Mouse (Mus musculus): ENCODE results near the gene Selenom. TPM values are rescaled to one million over a fixed set of nuclear protein-coding genes. Genes with fewer than 3 reads are reported as not detected.

Gene Selenom
- polyA plus RNA-seq, 1 experiment from 2014 or later = 79.4 TPM

DNA sequence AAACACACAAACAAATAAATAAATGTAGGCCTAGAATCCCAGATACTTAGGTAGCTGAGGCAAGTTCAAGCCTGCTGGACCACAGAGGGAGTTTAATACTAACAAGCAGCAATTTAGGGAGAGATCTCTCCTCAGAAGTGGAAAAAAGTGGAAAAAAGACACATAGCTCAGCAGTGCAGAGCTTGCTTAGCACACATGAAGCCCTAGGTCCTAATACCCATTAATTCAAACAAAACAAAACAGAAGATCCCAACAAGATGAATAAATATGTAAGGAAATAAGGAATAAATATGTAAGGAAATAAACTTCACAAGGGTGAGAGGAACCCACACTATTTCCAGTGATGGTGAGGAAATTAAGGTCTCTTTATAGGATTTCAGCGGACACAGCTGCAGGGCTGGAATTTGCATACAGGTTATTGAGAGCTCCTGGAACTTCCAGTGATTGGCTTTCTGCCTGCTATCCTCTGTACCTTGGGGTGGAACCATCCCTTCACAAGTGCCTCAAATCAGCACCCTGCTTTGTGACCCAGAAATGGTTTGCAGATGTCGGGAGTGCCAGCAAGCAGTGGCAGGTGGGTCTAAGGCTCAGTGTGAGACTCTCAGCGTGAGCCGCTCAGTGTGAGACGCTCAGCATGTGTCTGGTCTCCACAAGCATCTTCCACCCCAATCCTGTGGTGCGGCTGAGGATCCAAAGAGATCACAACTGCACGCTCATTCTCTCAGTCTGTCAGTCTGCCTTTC is 9.5 kb downstream of the Selenom start:
- ATAC-seq (ENCODE audit: insufficient number of reproducible peaks, insufficient read depth, low FRiP score, low TSS enrichment, low read depth) = no peak
- Histone ChIP-seq H3K27ac (no peak overlapping the region), H3K36me3 (peaks cover 99% of the 10 kb centered on the region), H3K4me3 (replicated peaks) (no peak overlapping the region), H3K9me3 (no peaks in the 10 kb centered on the region), H3K4me2 (no peak overlapping the region), H3K27me3 (no peaks in the 10 kb centered on the region), H3K9ac (replicated peaks) (no peak overlapping the region), H3K4me1 (replicated peaks) (no peaks in the 10 kb centered on the region)
- 85% methylated on average over 7 of the region's 7 CpGs for WGBS

DNA sequence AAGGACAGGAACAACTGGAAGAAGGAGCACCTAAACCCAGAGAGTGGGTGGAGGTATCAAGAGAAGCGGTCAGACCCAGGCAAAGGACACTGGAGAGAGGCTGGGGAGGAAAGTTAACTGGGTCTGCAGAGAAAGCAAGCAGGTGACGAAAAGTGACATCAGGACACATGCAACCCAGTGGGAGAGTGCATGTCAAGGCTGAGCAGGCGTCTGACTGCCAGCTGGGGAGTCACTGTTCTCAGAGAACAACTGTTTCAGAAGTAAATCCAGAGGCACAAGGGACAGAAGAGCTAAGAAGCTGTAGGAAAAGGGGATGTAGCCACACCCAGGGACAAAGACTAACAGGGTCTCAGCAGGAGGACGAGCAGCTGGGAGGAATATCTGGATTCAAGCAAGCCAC is 11.1 kb downstream of the Selenom start:
- ATAC-seq (ENCODE audit: insufficient number of reproducible peaks, insufficient read depth, low FRiP score, low TSS enrichment, low read depth) = no peak
- Histone ChIP-seq H3K4me3 (replicated peaks) (no peak overlapping the region), H3K36me3 (peaks cover 99% of the 10 kb centered on the region), H3K4me1 (replicated peaks) (no peaks in the 10 kb centered on the region), H3K27ac (no peak overlapping the region), H3K27me3 (no peaks in the 10 kb centered on the region), H3K9ac (replicated peaks) (no peak overlapping the region), H3K4me2 (no peak overlapping the region), H3K9me3 (no peaks in the 10 kb centered on the region)
- 82% methylated on average over 4 of the region's 4 CpGs for WGBS

DNA sequence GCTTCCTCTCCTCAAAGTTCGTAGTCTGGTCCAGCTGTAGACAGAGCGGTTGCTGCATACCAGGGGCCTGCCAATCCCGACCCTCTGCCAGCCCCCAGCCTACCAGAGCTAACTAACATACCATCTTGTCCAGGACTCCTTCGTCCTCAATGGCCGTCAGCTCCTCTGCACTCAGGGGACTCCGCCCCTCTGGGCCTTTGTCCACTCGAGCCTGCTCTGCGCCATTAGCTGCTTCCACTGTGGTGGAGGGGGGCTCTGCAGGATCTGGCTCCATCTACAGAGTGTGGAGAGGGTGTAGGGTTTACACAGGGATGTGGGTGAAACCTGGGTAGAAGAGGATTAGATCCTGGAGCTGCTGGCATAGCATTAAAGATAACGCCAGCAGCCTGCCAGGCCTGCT is 11.7 kb downstream of the Selenom start:
- H3K36me3 ChIP-seq = peaks cover 99% of the 10 kb centered on the region
- no peak for ATAC-seq (ENCODE audit: insufficient number of reproducible peaks, insufficient read depth, low FRiP score, low TSS enrichment, low read depth)
- no peak overlapping the region for H3K4me3 ChIP-seq (replicated peaks)
- no peak overlapping the region for H3K27ac ChIP-seq
- H3K4me2 ChIP-seq = no peak overlapping the region
- no peak overlapping the region for H3K9ac ChIP-seq (replicated peaks)
- H3K9me3 ChIP-seq = no peaks in the 10 kb centered on the region
- 82% methylated on average over 9 of the region's 9 CpGs for WGBS
- H3K4me1 ChIP-seq (replicated peaks) = no peaks in the 10 kb centered on the region
- no peaks in the 10 kb centered on the region for H3K27me3 ChIP-seq

DNA sequence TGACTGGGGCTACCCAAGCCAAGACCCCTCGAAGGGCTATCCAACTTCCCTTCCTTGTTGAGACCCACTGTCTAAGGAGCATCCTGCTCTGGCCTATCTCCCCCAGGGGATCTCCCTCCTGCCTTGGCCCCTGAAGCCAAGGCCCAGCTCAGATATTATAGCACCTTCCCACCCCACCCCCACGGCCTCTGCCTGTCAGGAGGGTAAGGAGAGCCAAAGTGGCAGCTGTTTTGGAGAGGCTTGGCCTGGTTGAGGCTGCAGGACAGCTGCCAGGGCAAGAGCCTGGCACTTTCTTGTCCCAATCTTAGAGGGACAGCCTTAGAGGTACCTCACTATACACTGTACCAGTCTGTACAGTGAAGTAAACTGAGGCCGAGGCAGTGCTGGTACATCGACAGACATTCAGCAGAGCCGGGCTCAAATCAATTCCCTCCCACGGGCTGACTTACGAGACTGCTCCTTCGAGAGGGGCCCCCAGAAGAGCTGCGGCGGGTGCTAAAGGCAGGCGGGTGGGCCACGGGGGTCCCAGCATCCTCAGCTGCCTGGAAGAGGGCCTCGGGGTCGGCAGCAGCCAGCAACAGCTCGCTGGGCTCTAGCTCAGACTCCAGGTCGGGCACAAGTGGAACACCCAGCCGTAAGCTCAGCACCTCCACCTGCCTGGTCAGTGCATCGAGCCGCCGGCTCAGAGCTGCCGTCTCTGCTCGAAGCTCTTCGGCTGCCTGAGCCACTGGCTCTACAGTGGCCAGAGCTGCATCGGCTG is 12.7 kb downstream of the Selenom start:
- Histone ChIP-seq H3K4me1 (replicated peaks) (no peaks in the 10 kb centered on the region), H3K27ac (no peak overlapping the region), H3K4me3 (replicated peaks) (no peak overlapping the region), H3K9ac (replicated peaks) (no peak overlapping the region), H3K27me3 (no peaks in the 10 kb centered on the region), H3K36me3 (peaks cover 99% of the 10 kb centered on the region), H3K9me3 (no peaks in the 10 kb centered on the region), H3K4me2 (no peak overlapping the region)
- ATAC-seq (ENCODE audit: insufficient number of reproducible peaks, insufficient read depth, low FRiP score, low TSS enrichment, low read depth) = no peak
- 89% methylated on average over 24 of the region's 24 CpGs for WGBS

DNA sequence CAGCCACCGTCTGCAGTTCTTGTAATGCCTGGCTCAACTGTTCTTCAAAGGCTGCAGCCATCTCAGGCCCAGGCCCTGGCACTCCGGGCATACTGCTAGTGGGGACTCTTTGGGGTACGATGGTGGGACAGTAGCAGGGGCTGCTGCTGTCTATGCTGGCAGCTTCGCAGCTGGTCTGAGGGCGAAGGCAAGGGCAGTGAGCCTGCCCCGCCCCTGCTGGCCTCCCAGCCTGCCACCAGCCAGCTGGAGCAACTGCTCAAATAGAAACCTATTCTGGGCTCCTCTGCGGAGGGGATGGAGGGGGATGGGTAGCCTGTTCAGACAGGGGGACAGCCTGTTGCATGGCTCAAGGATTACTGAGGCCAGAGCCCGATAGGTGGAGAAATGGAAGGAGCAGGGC is 13.3 kb downstream of the Selenom start:
- H3K27ac ChIP-seq = no peak overlapping the region
- peaks cover 99% of the 10 kb centered on the region for H3K36me3 ChIP-seq
- no peaks in the 10 kb centered on the region for H3K4me1 ChIP-seq (replicated peaks)
- no peaks in the 10 kb centered on the region for H3K27me3 ChIP-seq
- 89% methylated on average over 8 of the region's 8 CpGs for WGBS
- no peak overlapping the region for H3K4me3 ChIP-seq (replicated peaks)
- ATAC-seq (ENCODE audit: insufficient number of reproducible peaks, insufficient read depth, low FRiP score, low TSS enrichment, low read depth) = no peak
- no peak overlapping the region for H3K4me2 ChIP-seq
- no peak overlapping the region for H3K9ac ChIP-seq (replicated peaks)
- no peaks in the 10 kb centered on the region for H3K9me3 ChIP-seq

DNA sequence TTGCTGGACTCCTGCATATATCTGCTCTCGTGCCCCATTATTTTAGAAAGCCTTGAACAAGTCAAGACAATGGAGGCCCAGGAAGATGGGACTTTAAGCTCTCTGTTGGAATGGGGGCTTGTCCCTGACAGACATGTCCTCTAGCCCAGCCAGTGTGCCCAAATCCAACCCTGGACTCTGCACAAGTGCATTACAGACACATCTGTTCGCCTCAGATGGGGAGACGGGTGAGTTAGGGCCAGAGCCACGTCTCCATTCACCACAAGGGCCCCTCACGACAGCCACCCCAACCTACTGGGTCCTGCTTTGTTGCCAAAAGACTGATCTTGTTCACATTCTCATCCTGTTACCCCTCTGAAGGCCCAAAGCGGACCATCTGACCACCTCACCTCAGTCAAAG is 13.7 kb downstream of the Selenom start:
- Histone ChIP-seq H3K4me1 (replicated peaks) (no peaks in the 10 kb centered on the region), H3K27ac (no peak overlapping the region), H3K36me3 (peaks cover 99% of the 10 kb centered on the region), H3K4me3 (replicated peaks) (no peak overlapping the region), H3K4me2 (no peak overlapping the region), H3K9me3 (no peaks in the 10 kb centered on the region), H3K9ac (replicated peaks) (no peak overlapping the region), H3K27me3 (no peaks in the 10 kb centered on the region)
- WGBS = 96% methylated on average over 6 of the region's 6 CpGs
- no peak for ATAC-seq (ENCODE audit: insufficient number of reproducible peaks, insufficient read depth, low FRiP score, low TSS enrichment, low read depth)

DNA sequence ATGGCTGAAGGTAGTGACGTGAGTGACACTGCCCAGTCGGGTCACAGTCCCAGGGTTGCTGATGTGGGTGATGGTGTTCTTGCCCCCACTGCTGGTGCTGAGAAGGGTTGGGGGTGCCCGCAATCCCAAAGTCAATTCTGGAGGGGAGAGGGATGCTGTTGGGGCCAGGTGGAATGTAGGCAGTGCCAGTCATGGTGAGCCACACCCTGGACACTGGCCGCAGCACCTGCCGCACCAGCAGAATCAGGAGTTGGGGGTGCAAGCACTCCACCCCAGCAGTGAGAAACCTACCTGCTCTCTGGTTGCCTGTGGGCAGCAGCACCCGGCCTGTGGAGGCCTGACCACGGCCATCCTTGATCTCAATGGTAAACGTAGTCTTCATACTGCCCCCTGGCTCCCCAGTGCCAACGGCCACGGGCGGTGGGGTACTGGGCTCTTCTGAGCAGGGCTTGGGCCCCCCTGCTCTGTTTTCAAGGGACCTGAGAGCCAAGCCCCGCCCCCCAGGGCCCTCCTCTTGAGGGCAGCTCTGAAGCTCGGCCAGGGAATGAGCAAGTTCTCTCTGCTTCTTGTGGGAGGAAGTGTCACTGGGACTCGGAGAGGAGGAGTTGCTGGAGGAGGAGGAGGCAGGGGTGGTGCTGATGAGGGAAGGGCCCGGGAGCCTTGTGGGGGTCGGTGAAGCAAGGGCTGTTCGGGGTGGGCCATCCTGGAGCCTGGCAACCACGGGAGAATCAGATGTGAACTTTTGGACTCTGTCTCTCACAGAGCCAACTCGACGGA is 15.2 kb downstream of the Selenom start:
- no peak overlapping the region for H3K4me2 ChIP-seq
- H3K36me3 ChIP-seq = peaks cover 94% of the 10 kb centered on the region
- no peak for ATAC-seq (ENCODE audit: insufficient number of reproducible peaks, insufficient read depth, low FRiP score, low TSS enrichment, low read depth)
- H3K27me3 ChIP-seq = no peaks in the 10 kb centered on the region
- H3K4me1 ChIP-seq (replicated peaks) = no peaks in the 10 kb centered on the region; the same call in 1 of the 2 replicates
- no peak overlapping the region for H3K9ac ChIP-seq (replicated peaks)
- H3K4me3 ChIP-seq (replicated peaks) = no peak overlapping the region
- H3K27ac ChIP-seq = no peak overlapping the region
- no peaks in the 10 kb centered on the region for H3K9me3 ChIP-seq
- 80% methylated on average over 20 of the region's 20 CpGs for WGBS

DNA sequence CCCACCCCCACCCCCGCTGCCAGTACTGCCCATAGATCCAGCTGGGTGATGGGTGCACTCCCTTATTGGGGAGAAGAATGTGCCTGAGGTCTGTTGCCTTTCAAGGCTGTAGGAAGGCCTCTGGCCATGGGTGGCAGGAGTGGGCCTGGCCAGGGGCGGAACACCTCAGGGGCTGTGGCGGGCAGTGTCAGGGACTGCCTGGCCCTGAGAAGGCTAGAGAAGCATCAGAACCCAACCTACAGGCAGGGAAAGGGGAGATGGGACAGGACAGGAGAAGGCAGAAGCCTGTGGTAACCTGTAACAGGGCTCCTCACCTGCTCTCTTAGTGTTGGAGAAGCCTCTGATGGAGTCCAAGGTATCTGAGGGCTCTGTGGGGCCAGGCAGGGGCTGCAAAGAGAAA is 16.2 kb downstream of the Selenom start:
- Histone ChIP-seq H3K27me3 (no peaks in the 10 kb centered on the region), H3K36me3 (peaks cover 83% of the 10 kb centered on the region), H3K9me3 (no peaks in the 10 kb centered on the region), H3K9ac (replicated peaks) (no peak overlapping the region), H3K4me1 (replicated peaks) (peaks cover 6% of the 10 kb centered on the region), H3K4me2 (no peak overlapping the region), H3K27ac (no peak overlapping the region), H3K4me3 (replicated peaks) (no peak overlapping the region)
- no peak for ATAC-seq (ENCODE audit: insufficient number of reproducible peaks, insufficient read depth, low FRiP score, low TSS enrichment, low read depth)
- 93% methylated on average over 3 of the region's 3 CpGs for WGBS

DNA sequence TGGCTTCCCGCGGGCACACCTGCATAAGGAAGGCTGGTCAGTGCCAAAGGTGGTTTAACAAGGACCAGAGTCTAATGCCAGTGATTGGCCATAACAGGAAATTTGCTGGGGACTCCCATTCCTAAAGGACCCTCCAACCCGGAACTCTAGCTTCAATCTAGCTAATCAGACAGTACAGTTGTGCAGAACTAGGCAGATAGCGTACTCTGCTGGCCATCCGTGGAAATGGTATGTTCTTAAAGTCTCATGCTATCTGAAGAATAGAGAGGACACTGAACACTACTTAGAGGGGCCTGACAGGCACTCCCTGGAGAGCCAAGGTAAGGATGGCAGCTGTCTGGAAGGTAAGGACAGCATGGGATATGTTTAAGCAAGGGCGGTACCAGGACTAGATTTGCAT is 17.1 kb downstream of the Selenom start:
- H3K4me3 ChIP-seq (replicated peaks) = no peak overlapping the region
- 81% methylated on average over 6 of the region's 6 CpGs for WGBS
- peaks cover 74% of the 10 kb centered on the region for H3K36me3 ChIP-seq
- H3K9ac ChIP-seq (replicated peaks) = no peak overlapping the region
- H3K27ac ChIP-seq = no peak overlapping the region
- ATAC-seq (ENCODE audit: insufficient number of reproducible peaks, insufficient read depth, low FRiP score, low TSS enrichment, low read depth) = no peak
- no peaks in the 10 kb centered on the region for H3K9me3 ChIP-seq
- H3K4me2 ChIP-seq = no peak overlapping the region
- H3K27me3 ChIP-seq = no peaks in the 10 kb centered on the region
- H3K4me1 ChIP-seq (replicated peaks) = peaks cover 15% of the 10 kb centered on the region

DNA sequence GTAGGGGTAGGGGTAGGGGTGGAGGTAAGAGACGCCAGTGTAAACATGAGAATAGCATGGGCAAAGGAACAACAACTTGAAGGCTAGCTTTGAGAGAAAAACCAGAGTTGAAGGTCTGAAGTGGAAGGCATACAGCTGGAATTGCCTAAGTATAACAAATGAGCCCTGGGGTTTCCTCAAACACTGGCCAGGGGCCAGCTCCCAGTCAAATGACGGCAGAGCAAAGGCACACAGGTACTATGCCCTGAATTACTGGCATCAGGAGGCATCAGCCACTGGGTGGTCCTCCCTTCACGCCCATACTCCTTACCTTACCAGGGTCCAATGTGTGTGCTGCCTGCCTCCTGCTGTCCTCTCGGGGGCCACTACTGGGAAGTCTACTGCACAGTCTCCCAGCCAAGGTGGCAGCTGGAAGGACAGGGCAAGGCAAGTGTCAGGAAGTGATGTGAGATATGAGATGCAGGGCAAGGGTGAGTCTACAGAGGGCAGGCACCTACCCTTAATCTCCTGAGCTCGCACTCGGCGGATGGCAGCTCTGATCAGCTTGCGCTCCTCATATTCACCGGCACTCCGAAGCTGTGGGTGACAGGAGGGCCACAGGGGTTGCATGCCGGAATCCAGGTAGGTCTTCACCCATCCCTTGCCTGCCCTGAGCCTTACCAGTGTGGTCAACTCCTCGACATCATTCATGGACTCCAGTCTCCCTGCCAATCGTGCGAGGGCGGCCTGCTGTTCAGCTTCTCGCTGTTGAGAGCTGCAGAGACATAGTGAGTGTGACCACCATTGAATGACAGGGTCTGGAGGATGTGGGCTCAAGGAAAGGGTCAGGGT is 17.8 kb downstream of the Selenom start:
- Histone ChIP-seq H3K27ac (no peak overlapping the region), H3K4me1 (replicated peaks) (peaks cover 22% of the 10 kb centered on the region), H3K27me3 (no peaks in the 10 kb centered on the region), H3K9ac (replicated peaks) (0 out of 2 replicates have a peak overlapping the region, but pooled peaks have one; percentile 4), H3K4me3 (replicated peaks) (no peak overlapping the region), H3K36me3 (peaks cover 71% of the 10 kb centered on the region), H3K4me2 (no peak overlapping the region), H3K9me3 (no peaks in the 10 kb centered on the region)
- no peak for ATAC-seq (ENCODE audit: insufficient number of reproducible peaks, insufficient read depth, low FRiP score, low TSS enrichment, low read depth)
- 89% methylated on average over 16 of the region's 16 CpGs for WGBS
